Mouse (Mus musculus) gastrocnemius, postnatal 14 days (tissue): ENCODE results near the gene Khk. TPM values are rescaled to one million over a fixed set of nuclear protein-coding genes. Genes with fewer than 3 reads are reported as not detected.

Experiments used
- DNase-seq: peaks from one replicate; pipeline ENCODE4 v3.0.0; 2021; ENCODE audit warnings: mixed read lengths
- intact Hi-C: fragments of 180-260 bp; cut with DNase I; formaldehyde crosslinking; loops from one replicate; pipeline ENCODE4 v1.15.1; 2025; ENCODE audit warnings: low total_unique reads
- total RNA-seq, 2 experiments: library from RNA; stranded (reverse); gene quantifications; 2 replicates each; pipeline ENCODE4 v1.2.3; 2021

Khk gene
- total RNA-seq, 2 experiments from 2014 or later: 31.4 to 32.7 TPM

GRCm38 (mm10) chr5:30927945-30928529 is 6.8 kb downstream of the Khk start:
- intact Hi-C loops: loop anchor here (5.0 kb wide), 1 partner anchor 74 kb away; no protein-coding TSS in a partner anchor
- DNase-seq: no peak

DNA sequence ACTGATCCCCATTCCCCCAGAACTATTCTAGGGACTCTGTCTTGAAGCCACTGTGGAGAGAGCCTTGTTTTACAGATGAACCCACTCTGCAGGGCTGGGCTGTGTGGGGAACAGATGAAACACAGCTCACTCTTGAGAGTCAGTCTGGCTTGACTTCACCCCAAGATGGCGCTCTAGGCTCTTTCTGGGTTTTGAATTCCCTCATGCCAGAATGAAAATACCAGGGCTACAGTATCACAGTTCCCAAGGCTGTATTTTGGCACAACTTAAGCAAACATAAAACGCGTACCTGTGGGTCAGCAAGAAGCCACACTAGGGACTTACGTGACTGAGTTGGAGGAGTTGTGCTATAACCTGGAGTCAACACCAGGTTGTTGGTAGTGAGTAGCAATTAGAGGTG is 8.9 kb downstream of the Khk start:
- intact Hi-C loops: no loop called here
- peak; percentile 77 for DNase-seq

DNA sequence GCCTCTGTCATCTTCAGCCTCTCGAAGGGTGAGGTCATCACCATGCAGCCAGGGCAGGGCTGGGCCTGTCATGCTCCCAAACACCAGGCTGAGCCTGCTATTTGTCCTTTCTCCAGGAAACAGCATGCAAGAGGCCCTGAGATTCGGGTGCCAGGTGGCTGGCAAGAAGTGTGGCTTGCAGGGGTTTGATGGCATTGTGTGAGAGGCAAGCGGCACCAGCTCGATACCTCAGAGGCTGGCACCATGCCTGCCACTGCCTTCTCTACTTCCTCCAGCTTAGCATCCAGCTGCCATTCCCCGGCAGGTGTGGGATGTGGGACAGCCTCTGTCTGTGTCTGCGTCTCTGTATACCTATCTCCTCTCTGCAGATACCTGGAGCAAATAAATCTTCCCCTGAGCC is 9.6 kb downstream of the Khk start:
- intact Hi-C loops: no loop called here
- DNase-seq: no peak

GRCm38 (mm10) chr5:30931378-30931777 is 10.1 kb downstream of the Khk start:
- intact Hi-C loops: no loop called here

GRCm38 (mm10) chr5:30933705-30934104 is 12.5 kb downstream of the Khk start:
- DNase-seq: no peak
- intact Hi-C loops: no loop called here

More at GRCm38 (mm10) chr5:30931378-30931777, 10.1 kb downstream of the Khk start:
- DNase-seq: peak; percentile 62

- intact Hi-C loops: no loop called here
- DNase-seq: no peak
These were observed 13.7 kb downstream of the Khk start for GRCm38 (mm10) chr5:30934725-30935461.

DNA sequence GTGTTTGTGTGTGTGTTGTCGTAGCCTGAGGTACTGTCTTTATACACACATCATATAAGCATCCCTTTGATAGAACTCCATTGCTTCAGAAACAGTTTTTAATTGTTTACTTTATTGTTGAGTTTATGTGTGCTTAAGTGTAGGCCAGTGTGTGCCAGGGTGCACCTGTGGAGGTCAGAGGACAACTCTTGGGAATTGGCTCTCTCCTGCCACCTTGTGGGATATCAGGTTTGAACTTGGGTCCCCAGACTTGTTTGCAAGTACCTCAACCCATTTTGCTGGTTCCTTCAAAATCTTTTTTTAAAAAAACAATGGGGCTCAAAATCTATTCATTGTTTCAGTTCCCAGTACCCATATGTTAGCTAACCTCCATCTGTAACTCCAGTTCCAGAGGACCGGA is 21.8 kb downstream of the Khk start:
- intact Hi-C loops: no loop called here
- no peak for DNase-seq

DNA sequence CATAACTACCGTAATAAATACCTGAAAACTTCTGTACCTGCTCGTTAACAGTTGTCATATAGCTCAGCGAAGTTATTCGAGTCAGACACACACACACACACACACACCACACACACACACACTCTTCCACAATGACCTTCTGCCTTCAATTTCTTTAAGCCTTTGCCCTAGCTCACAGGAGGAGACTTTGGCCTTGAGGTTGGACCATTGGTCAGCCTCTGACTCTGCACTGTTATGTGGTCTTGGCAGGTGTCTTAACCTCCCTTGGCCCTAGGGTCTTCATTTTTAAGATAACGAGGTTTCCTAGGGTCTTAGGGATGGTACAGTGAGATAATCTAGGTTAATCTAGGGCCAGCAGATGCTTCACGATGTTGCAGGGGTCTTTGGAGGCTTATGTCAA is 23.1 kb downstream of the Khk start:
- DNase-seq: no peak
- intact Hi-C loops: no loop called here

GRCm38 (mm10) chr5:30944956-30945781 is 23.9 kb downstream of the Khk start, which contains the start of gene Cgref1:
TSS of gene Cgref1 (minus strand) at chr5:30945591.
- peak; percentile 66 for DNase-seq
- intact Hi-C loops: no loop called here

GRCm38 (mm10) chr5:30948620-30949019 is 27.4 kb downstream of the Khk start:
- no peak for DNase-seq
- intact Hi-C loops: no loop called here

- DNase-seq: peak; percentile 93
- intact Hi-C loops: no loop called here
These were observed 28.6 kb downstream of the Khk start for GRCm38 (mm10) chr5:30949654-30950326.

DNA sequence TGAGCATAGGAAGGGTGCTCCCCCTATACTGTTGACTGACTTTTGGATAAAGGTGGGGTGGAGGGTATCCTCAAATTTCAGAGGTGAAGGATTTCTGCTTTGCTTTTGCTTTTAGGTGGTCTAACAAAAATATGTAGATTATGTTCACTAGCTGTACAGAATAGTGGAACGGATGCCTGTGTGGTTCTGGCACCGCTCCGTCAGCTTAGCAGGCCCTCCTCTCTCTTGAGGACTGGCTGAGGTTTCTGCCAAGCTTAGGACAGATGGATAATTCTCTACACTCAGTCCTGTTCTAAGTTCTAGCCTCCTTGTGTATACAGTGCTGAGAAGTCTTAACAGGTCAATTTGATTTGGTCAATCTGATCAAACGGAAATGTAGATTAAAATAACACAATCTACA is 29.2 kb downstream of the Khk start:
- intact Hi-C loops: no loop called here
- no peak for DNase-seq

DNA sequence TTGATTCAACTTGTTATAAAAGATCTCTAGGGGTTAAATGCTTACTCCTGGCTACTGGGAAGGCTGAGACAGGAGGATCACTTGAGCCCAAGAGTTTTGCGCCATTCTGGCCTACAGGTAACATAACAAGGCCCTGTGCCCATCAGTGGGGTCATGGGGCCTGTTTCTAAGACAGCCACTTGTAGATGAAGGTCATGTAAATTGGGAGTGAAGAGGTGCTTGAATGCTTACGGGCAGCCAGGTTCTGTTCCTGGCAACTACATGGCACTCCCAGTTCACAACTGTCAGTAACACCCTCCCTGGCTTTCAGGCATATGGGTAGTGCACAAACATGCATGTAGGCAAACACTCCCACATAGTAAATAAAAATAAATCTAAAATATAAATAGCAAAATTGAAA is 29.7 kb downstream of the Khk start:
- DNase-seq: no peak
- intact Hi-C loops: no loop called here

GRCm38 (mm10) chr5:30951706-30952105 is 30.5 kb downstream of the Khk start:
- DNase-seq: no peak
- intact Hi-C loops: no loop called here

DNA sequence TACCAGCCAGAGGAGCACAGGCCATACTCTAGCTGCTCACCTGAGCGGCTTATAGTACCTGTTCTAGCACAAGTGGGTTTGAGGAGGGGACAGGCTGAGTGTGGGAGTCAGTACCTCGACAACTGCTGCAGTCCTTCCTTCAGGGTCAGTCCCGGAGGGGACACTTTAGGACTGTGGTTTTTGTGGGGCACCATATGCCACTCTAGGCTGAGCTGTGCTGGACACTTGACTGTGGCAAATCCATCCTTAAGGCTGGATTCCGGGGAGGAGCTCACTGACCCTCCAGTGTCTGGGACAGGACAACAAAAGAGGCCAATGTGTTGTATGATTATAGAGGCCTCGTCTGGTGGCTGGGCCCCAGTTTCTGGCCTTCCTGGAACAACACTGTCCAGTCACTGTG is 31.3 kb downstream of the Khk start:
- no peak for DNase-seq
- intact Hi-C loops: no loop called here

DNA sequence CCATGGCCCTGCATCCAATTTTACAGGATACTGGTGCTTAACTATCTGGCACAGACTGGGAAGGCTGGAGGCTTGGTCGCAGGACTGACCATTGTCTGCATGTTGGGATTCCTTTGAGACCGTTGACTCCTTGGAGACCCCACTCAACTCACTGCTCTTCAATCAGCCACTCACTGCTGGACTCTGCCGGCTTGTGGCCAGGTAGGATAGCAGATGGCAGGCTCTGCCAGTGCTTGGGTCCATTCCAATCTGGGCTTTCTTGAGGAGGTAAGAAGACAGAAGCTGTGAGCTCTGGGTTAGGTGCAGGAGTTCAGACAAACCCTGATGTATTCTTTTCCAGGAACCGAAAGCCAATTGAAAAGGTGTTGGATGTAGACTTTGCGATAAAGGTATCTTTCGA is 32.8 kb downstream of the Khk start:
- no peak for DNase-seq
- intact Hi-C loops: no loop called here

- no peak for DNase-seq
These were observed 33.3 kb downstream of the Khk start for GRCm38 (mm10) chr5:30954556-30954955.

GRCm38 (mm10) chr5:30955751-30956150 is 34.5 kb downstream of the Khk start:
- no peak for DNase-seq
- intact Hi-C loops: no loop called here

More at GRCm38 (mm10) chr5:30954556-30954955, 33.3 kb downstream of the Khk start:
- intact Hi-C loops: no loop called here

- intact Hi-C loops: no loop called here
- DNase-seq: no peak
These were observed 36.7 kb downstream of the Khk start for GRCm38 (mm10) chr5:30957891-30958290.
